Mouse (Mus musculus) testis, adult 2 months (tissue): ENCODE measurements at regions not wholly inside any gene's neighbourhood (a gene's known extent, or its start where the extent isn't known, plus 50 kb on each side); places are given as distances from the start of the nearest gene placed in this dataset.

Experiments used
- CTCF ChIP-seq: fragments of 200-500 bp; IDR thresholded peaks from 2 replicates; pipeline ENCODE4 v1.5.1; 2012; ENCODE audit warnings: low read depth, mild to moderate bottlenecking, inconsistent platforms, low read length, moderate library complexity; ENCODE audit not compliant: control insufficient read depth, insufficient read depth, insufficient replicate concordance
- POLR2A ChIP-seq: fragments of 200-500 bp; IDR thresholded peaks from 2 replicates; pipeline ENCODE4 v1.6.1; 2012; ENCODE audit warnings: low read depth, mild to moderate bottlenecking, inconsistent platforms, low read length, moderate library complexity; ENCODE audit not compliant: control insufficient read depth

DNA sequence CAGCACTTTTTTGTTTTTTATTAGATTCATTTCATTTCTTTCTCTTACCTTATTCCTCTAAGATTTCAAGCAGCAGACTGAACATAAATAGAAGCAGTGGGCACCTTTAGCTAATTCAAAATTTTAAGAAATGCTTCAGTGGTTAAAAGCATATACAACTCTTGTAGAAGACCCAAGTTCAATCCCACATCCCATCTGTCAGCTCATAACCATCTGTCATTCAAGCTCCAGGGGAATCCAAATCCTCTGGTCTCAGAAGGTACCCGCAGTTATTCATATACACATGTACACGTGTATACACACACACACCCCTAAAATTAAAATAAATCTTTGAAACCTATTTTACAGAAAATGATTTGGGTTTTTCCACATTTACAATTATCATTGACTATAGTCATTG is 52.9 kb upstream of the Thrb start:
- TF ChIP-seq CTCF (no peak), POLR2A (no peak)
